Mouse (Mus musculus): ENCODE measurements around the gene Rbm48. TPM values are rescaled to one million over a fixed set of nuclear protein-coding genes. Genes with fewer than 3 reads are reported as not detected.

Rbm48 gene
- 2.4 and 2.9 TPM in 2 replicates for polyA plus RNA-seq (2012; rRNA removed)

GRCm38 (mm10) chr5:3596399-3596766 lies at the start of gene Rbm48:
Rbm48 (minus strand) TSS chr5:3596585.

GRCm38 (mm10) chr5:3595693-3596398 lies 539 bp downstream of the Rbm48 start, which contains the start of gene Pex1:
Pex1 (plus strand) TSS chr5:3596066.

DNA sequence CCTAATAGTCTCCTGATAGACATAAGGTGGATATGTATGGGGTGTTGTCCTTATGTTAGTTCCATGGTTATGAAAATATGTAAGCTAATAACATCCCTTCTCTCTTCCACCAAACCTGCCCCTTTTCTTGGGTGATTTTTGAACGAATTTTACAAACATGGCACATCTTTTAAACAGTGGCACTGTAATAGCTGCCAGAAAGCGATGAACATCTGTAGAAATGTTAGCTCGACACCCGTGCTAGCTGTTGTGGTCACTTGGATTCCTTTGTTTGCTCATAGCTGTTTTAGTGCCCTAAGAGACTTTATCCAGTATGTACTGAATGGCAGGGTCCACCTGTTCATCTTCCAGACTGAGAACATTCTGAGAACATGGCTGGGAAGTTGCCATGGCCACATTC lies 25.1 kb downstream of the Rbm48 start, which contains the start of gene 1700109H08Rik:
Gene 1700109H08Rik, plus strand, starts transcription at position 301 of the 400 bp plus-strand sequence.

DNA sequence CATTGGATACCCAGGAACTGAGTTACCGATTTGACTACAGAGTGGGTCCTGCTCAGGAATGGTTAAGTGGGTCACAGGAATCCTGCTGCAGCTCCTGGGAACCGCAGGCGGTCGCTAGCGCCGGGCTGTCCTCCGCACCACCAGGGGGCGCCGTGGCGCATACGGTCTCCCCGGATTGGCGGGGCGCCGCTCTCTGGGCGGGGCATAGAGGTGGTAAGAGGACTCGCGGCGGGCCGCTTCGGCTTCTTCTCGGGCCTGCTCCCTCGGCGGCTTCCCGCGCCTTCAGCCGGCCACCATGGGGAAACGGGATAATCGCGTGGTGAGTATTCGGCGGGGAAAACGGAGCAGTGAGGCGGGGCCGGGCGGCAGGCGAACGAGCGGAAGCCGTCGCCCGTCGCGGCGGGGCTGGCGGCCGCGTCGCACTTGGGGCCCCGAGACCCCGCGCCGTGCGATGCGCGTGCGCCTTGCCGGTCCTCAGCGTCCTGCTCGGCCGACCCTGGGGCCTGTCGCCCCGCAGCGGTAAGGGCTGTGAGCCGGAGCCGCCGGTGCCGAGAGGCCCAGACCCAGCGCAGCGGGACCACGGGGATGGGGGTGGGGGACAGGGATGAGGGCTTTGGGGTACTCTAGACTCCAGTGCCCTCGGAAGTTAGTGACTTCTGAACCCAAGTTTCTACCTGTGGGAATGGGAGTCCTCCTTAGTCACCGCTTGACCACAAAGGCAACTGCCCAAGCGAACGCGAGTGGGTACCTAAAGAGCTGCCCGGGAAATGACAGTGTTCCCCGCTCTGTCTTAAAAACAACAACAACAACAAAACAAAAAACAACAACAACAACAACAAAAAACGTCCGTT lies 52.5 kb downstream of the Rbm48 start, which contains the start of gene Fam133b:
Gene Fam133b, plus strand, starts transcription at position 205 of the 851 bp plus-strand sequence.

Other genes with a start within 250 kb of the Rbm48 start
- 2.8 and 3.4 TPM in 2 replicates for gene Fam133b, start 52.8 kb downstream of the Rbm48 start, polyA plus RNA-seq (2012; rRNA removed)
- 0.57 and 0.78 TPM in 2 replicates for gene 1700109H08Rik, start 25.0 kb downstream of the Rbm48 start, polyA plus RNA-seq (2012; rRNA removed)
- 3.9 and 4.5 TPM in 2 replicates for gene Pex1, start 519 bp downstream of the Rbm48 start, polyA plus RNA-seq (2012; rRNA removed)
- not detected in 2 replicates for gene Tmbim7, start 54.6 kb upstream of the Rbm48 start, polyA plus RNA-seq (2012; rRNA removed)
- 35.7 and 42.9 TPM in 2 replicates for gene Gatad1, start 60.6 kb upstream of the Rbm48 start, polyA plus RNA-seq (2012; rRNA removed)
- gene Ankib1, start 206.3 kb upstream of the Rbm48 start, polyA plus RNA-seq (2012; rRNA removed) = 8.2 and 9.4 TPM in 2 replicates
- 3.2 and 3.5 TPM in 2 replicates for gene Krit1, start 206.6 kb upstream of the Rbm48 start, polyA plus RNA-seq (2012; rRNA removed)
- 0.06 and 0.21 TPM in 2 replicates for gene Lrrd1, start 248.6 kb upstream of the Rbm48 start, polyA plus RNA-seq (2012; rRNA removed)